Mouse (Mus musculus) liver, adult 2 months (tissue): Measurements from ENCODE around the gene Strc.

ENCODE experiments used
- CTCF ChIP-seq: fragments of 200-500 bp; IDR thresholded peaks from 2 replicates; pipeline ENCODE4 v1.5.1; 2011; ENCODE audit warnings: low read depth, low read length, control low read depth
- POLR2A ChIP-seq: fragments of 200-500 bp; IDR thresholded peaks from 2 replicates; pipeline ENCODE4 v1.6.1; 2011; ENCODE audit warnings: low read length, control low read depth; ENCODE audit not compliant: insufficient read depth; ENCODE audit errors: extremely low read depth

- TF ChIP-seq CTCF (no peak), POLR2A (no peak)
These were observed 33.8 kb downstream of the Strc start for GRCm38 (mm10) chr2:121353156-121353555.
